Comparison of ENCODE assay signal across 9 mouse cellular contexts in genomic region chr9:121387539-121388272, GRCm38 (mm10).
DNase-seq lines count a peak whose midpoint lies in the region; ATAC-seq and TF ChIP-seq lines count a peak whose summit lies in the region.
"Had no signal": no experiment of that assay in that cellular context is flagged by ENCODE, and none has a peak within 500 bp of the region (broad histone marks: within the 10 kb centered on the region; RNA-seq: fewer than 3 reads in every experiment).

No protein-coding gene starts in this region.

- TF ChIP-seq POLR2A in myocyte (IDR thresholded peaks at IDR 0.05; ENCODE audit: insufficient read length, low read depth), result no peak

- H3K27me3 ChIP-seq in lung, embryonic 16.5 days (ENCODE audit: control insufficient read depth, insufficient read depth, low read depth, low read length), result no peaks in the 10 kb centered on the region
- no peaks in the 10 kb centered on the region for H3K27me3 ChIP-seq in myocyte (ENCODE audit: control insufficient read depth, insufficient read depth, insufficient read length)

- WGBS in lung, embryonic 16.5 days, result 66% methylated on average over 9 of the region's 9 CpGs

- peaks cover 23% of the 10 kb centered on the region for H3K79me2 ChIP-seq in myocyte (ENCODE audit: control insufficient read depth, insufficient read depth)

- H3K4me3 ChIP-seq in lung, embryonic 16.5 days (ENCODE audit: low read length), result no peak overlapping the region
- no peak overlapping the region for H3K4me3 ChIP-seq in myocyte
- H3K4me3 ChIP-seq: embryonic facial prominence, embryonic 10.5 days had no signal

- no peak overlapping the region for H3K9ac ChIP-seq in lung, embryonic 16.5 days (ENCODE audit: low read length)

- no peaks in the 10 kb centered on the region for H3K9me3 ChIP-seq in lung, embryonic 16.5 days (ENCODE audit: control insufficient read depth, low read length)
- H3K9me3 ChIP-seq: embryonic facial prominence, embryonic 10.5 days had no signal

- intact Hi-C loops in heart, postnatal 14 days (cut with DNase I), result no loop called here

- no peak overlapping the region for H3K4me2 ChIP-seq in lung, embryonic 16.5 days (ENCODE audit: low read depth, low read length)
- H3K4me2 ChIP-seq in myocyte (ENCODE audit: low read depth), result peak overlapping the region; percentile 13

- H3K4me1 ChIP-seq in lung, embryonic 16.5 days (replicated peaks; ENCODE audit: control insufficient read depth, insufficient read depth, low read length), result peaks cover 17% of the 10 kb centered on the region

- no peaks in the 10 kb centered on the region for H3K36me3 ChIP-seq in lung, embryonic 16.5 days (ENCODE audit: control insufficient read depth, insufficient read depth, low read length)
- H3K36me3 ChIP-seq in myocyte (ENCODE audit: control insufficient read depth, insufficient read depth), result peaks cover 3% of the 10 kb centered on the region

- no peak overlapping the region for H3ac ChIP-seq in myocyte (ENCODE audit: control insufficient read depth, insufficient read length)

- no peak overlapping the region; the same call in 1 of the 2 replicates for H3K27ac ChIP-seq in lung, embryonic 16.5 days (ENCODE audit: low read length)
- H3K27ac ChIP-seq: embryonic facial prominence, embryonic 10.5 days had no signal

- ATAC-seq in lung, embryonic 16.5 days (ENCODE audit: low read depth), result 0 out of 2 replicates have a peak, but pooled peaks have one; percentile 15
- no peak for ATAC-seq in CD4-positive, CD25-positive, alpha-beta regulatory T cell, adult 4 months

- DNase-seq in cerebellum, adult 11-12 months, result peak; percentile 66
- DNase-seq in cerebellum, adult 11 months, result no peak
- DNase-seq in lung, postnatal 4 days, result no peak
- DNase-seq in heart, postnatal 14 days, result peak; percentile 54 to 63
- no peak for DNase-seq in ovary, postnatal 36 days (ENCODE audit: low spot score)

TF ChIP-seq in myocyte, 11 proteins besides CTCF, POLR2A, EP300 and RAD21:
- no peak for TF ChIP-seq TCF12 (IDR thresholded peaks at IDR 0.05; ENCODE audit: insufficient read depth, poor library complexity, severe bottlenecking)
- TF ChIP-seq USF1 (IDR thresholded peaks at IDR 0.05; ENCODE audit: low read depth), result no peak
- TF ChIP-seq TCF3 (IDR thresholded peaks at IDR 0.05; ENCODE audit: insufficient read length, low read depth), result no peak
- no peak for TF ChIP-seq SRF (IDR thresholded peaks at IDR 0.05; ENCODE audit: control insufficient read depth, insufficient read length, low read depth)
- TF ChIP-seq E2F4 (IDR thresholded peaks at IDR 0.05; ENCODE audit: insufficient read depth), result no peak
- TF ChIP-seq MYOD1 (IDR thresholded peaks at IDR 0.05; ENCODE audit: control insufficient read depth in 1 of 3, insufficient read length in 2 of 3, low read depth in 2 of 3), result peak in 2 of 3 experiments; percentile 22 to 81
- TF ChIP-seq MAX (IDR thresholded peaks at IDR 0.05; ENCODE audit: low read depth), result no peak
- TF ChIP-seq REST (IDR thresholded peaks at IDR 0.05; ENCODE audit: insufficient read depth, insufficient read length), result no peak
- TF ChIP-seq POLR2AphosphoS2 (IDR thresholded peaks at IDR 0.05; ENCODE audit: insufficient read length, low read depth), result no peak
- TF ChIP-seq MYOG (IDR thresholded peaks at IDR 0.05; ENCODE audit: control insufficient read depth in 1 of 3, insufficient read depth in 1 of 3, insufficient read length in 2 of 3, low read depth in 2 of 3), result peak; percentile 22 to 83 (median 26)
- TF ChIP-seq CEBPB (IDR thresholded peaks at IDR 0.05; ENCODE audit: insufficient read depth, poor library complexity, severe bottlenecking), result no peak

Comparison
In these comparisons a context has a peak if more than half of its experiments do, and no peak if none do; other contexts are left out.
1. DNase-seq: peak in cerebellum, adult 11-12 months (single experiment) and heart, postnatal 14 days (2 of 2); none in cerebellum, adult 11 months (single experiment), lung, postnatal 4 days (0 of 2) and ovary, postnatal 36 days (single experiment).